Mouse (Mus musculus): ENCODE measurements around the gene Gm10645. TPM values are rescaled to one million over a fixed set of nuclear protein-coding genes. Genes with fewer than 3 reads are reported as not detected.
A peak's percentile ranks its signal among the peaks of the same experiment; 100 is the strongest.

The Gm10645 gene
- polyA plus RNA-seq, 1 experiment = 0.67 TPM

DNA sequence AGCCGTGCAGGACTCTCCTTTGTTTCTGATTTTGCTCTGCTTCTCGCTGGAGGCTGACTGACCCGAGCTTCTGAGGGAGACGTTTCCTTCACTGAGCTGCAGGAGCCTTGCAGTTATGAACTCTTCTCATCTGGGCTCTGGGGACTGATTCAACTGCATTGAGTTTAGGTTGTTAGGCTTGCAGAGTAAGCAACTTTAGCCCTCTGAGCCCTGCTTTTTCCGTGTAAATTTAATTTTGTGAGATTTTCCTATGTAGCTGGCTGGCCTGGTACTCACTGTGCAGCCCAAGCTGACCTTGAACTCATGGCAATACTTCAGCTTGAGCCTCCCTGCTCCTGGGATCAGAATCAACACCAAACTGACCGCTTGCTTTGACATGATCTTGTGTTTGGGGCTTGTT lies 4.9 kb upstream of the Gm10645 start:
- Histone ChIP-seq H3K4me3 (replicated peaks; ENCODE audit: extremely low read depth, low read depth, low read length) (no peak overlapping the region), H3K4me1 (ENCODE audit: control insufficient read depth, insufficient read depth, low read length) (no peaks in the 10 kb centered on the region)
- TF ChIP-seq CTCF (IDR thresholded peaks at IDR 0.05; ENCODE audit: insufficient read depth, low read length) (no peak), POLR2A (IDR thresholded peaks at IDR 0.05; ENCODE audit: borderline replicate concordance, extremely low read depth, low read depth, low read length) (no peak)
- 47% methylated on average over 6 of the region's 6 CpGs for WGBS
- DNase-seq = no peak

- 86% methylated on average over 2 of the region's 2 CpGs for WGBS
- Histone ChIP-seq H3K4me3 (replicated peaks; ENCODE audit: extremely low read depth, low read depth, low read length) (no peak overlapping the region), H3K4me1 (ENCODE audit: control insufficient read depth, insufficient read depth, low read length) (no peaks in the 10 kb centered on the region)
- no peak for DNase-seq
- TF ChIP-seq POLR2A (IDR thresholded peaks at IDR 0.05; ENCODE audit: borderline replicate concordance, extremely low read depth, low read depth, low read length) (no peak), CTCF (IDR thresholded peaks at IDR 0.05; ENCODE audit: insufficient read depth, low read length) (0 out of 2 replicates have a peak, but pooled peaks have one; percentile 26)
These were observed 3.7 kb upstream of the Gm10645 start for GRCm38 (mm10) chr8:83169709-83170108.

GRCm38 (mm10) chr8:83169127-83169526 lies 3.2 kb upstream of the Gm10645 start:
- no peak for DNase-seq
- Histone ChIP-seq H3K4me3 (replicated peaks; ENCODE audit: extremely low read depth, low read depth, low read length) (no peak overlapping the region), H3K4me1 (ENCODE audit: control insufficient read depth, insufficient read depth, low read length) (no peaks in the 10 kb centered on the region)
- WGBS = 70% methylated on average over 3 of the region's 3 CpGs
- TF ChIP-seq POLR2A (IDR thresholded peaks at IDR 0.05; ENCODE audit: borderline replicate concordance, extremely low read depth, low read depth, low read length) (no peak), CTCF (IDR thresholded peaks at IDR 0.05; ENCODE audit: insufficient read depth, low read length) (no peak)

DNA sequence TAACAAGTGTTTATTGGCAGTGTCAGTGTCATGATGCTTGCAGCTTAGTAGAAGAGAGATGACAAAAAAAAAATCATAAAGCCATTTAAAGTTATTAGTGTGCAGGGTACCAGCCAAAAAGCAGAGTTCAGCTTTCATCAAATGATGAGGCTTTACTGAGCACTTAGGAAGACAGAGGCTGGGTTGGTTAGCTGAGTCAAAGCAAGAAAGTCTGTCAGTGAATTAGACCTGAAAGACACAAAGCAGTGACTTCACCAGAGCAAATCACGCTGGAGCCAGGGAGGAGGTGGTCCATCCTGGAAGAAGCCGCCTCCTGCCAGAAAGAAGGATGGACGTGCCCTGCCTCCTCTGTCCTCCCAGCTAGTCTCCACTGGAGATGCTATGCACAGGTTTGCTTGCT lies 2.0 kb upstream of the Gm10645 start:
- TF ChIP-seq POLR2A (IDR thresholded peaks at IDR 0.05; ENCODE audit: borderline replicate concordance, extremely low read depth, low read depth, low read length) (no peak), CTCF (IDR thresholded peaks at IDR 0.05; ENCODE audit: insufficient read depth, low read length) (no peak)
- H3K4me1 ChIP-seq (ENCODE audit: control insufficient read depth, insufficient read depth, low read length) = no peaks in the 10 kb centered on the region
- 73% methylated on average over 3 of the region's 3 CpGs for WGBS

GRCm38 (mm10) chr8:83165235-83165930 lies 587 bp downstream of the Gm10645 start, which contains the start of gene Tbc1d9:
Tbc1d9 (plus strand) TSS chr8:83165352.
- Histone ChIP-seq H3K4me3 (replicated peaks; ENCODE audit: extremely low read depth, low read depth, low read length) (peak within 1 kb of the TSS; percentile 54), H3K4me1 (ENCODE audit: control insufficient read depth, insufficient read depth, low read length) (no peaks in the 10 kb centered on the region)
- TF ChIP-seq POLR2A (IDR thresholded peaks at IDR 0.05; ENCODE audit: borderline replicate concordance, extremely low read depth, low read depth, low read length) = peak; percentile 59; the same call in 1 of the 2 replicates
- TF ChIP-seq CTCF (IDR thresholded peaks at IDR 0.05; ENCODE audit: insufficient read depth, low read length) = no peak
- under 1% methylated on average over 63 of the region's 63 CpGs for WGBS
- DNase-seq = peak; percentile 61

More for the DNA sequence above, 2.0 kb upstream of the Gm10645 start:
- DNase-seq = no peak
- no peak overlapping the region for H3K4me3 ChIP-seq (replicated peaks; ENCODE audit: extremely low read depth, low read depth, low read length)

DNA sequence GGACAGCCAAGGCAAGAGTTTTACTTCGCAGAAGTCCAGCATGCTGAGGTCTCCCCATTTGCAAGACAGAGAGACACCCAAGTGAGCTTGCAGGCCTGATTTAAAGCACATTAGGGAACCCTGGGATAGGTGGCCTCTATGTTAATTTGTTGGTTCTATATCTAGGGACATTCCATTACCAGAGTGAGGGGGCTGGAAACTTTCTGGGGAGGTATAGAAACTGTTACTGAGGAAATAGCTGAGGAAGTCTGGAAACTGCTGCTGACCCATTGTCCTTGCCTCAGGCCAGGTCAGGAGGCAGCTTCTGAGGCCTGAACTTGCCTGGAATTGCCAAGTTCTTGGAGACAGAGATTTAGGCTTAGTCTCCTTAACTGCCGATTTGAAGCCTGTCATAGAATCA lies 5.4 kb downstream of the Gm10645 start:
- TF ChIP-seq POLR2A (IDR thresholded peaks at IDR 0.05; ENCODE audit: borderline replicate concordance, extremely low read depth, low read depth, low read length) = no peak
- TF ChIP-seq CTCF (IDR thresholded peaks at IDR 0.05; ENCODE audit: insufficient read depth, low read length) = no peak
- DNase-seq = no peak
- H3K4me1 ChIP-seq (ENCODE audit: control insufficient read depth, insufficient read depth, low read length) = no peaks in the 10 kb centered on the region
- no peak overlapping the region for H3K4me3 ChIP-seq (replicated peaks; ENCODE audit: extremely low read depth, low read depth, low read length)
- 86% methylated on average over 2 of the region's 2 CpGs for WGBS

DNA sequence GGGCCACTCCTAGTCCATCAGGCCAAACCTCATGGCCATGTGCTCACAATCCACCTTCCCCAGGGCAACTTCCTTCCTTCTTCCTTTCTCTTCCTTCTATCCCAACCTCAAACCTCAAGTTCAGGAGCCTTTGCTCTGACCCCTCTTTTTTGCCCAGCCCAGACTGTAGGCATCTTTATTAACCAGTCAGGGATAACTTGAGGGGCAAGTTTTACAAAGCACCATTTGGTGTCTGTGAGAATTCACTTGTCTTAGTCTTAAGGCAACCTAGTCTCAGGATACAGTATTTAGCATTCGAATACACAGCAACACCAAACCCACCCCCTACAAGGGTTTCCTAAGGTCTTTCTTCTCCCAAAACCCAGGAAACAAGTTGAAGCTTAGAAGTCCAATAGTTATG lies 6.4 kb downstream of the Gm10645 start:
- TF ChIP-seq CTCF (IDR thresholded peaks at IDR 0.05; ENCODE audit: insufficient read depth, low read length) = no peak
- no peak for TF ChIP-seq POLR2A (IDR thresholded peaks at IDR 0.05; ENCODE audit: borderline replicate concordance, extremely low read depth, low read depth, low read length)
- DNase-seq = no peak
- Histone ChIP-seq H3K4me1 (ENCODE audit: control insufficient read depth, insufficient read depth, low read length) (no peaks in the 10 kb centered on the region), H3K4me3 (replicated peaks; ENCODE audit: extremely low read depth, low read depth, low read length) (no peak overlapping the region)
- WGBS = 83% methylated on average over 1 of the region's 1 CpGs

DNA sequence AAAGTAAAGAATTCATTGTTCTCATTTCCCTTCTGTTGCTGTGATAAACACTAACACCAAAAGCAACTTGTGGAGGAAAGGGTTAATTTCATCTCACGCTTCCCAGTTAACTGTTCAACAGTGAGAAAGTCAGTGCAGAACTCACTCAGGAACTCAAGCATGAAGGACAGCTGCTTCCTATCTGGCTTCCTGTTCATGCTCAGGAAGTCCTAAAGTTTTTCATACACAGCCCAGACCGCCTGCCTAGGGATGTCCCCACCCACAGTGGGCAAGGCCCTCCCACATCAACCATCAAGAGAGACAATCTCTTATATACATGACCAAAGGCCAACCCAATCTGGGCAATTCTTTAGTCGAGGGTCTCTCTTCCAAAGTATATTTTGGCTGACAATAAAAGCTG lies 7.0 kb downstream of the Gm10645 start:
- DNase-seq = no peak
- Histone ChIP-seq H3K4me3 (replicated peaks; ENCODE audit: extremely low read depth, low read depth, low read length) (no peak overlapping the region), H3K4me1 (ENCODE audit: control insufficient read depth, insufficient read depth, low read length) (no peaks in the 10 kb centered on the region)
- TF ChIP-seq CTCF (IDR thresholded peaks at IDR 0.05; ENCODE audit: insufficient read depth, low read length) = no peak
- TF ChIP-seq POLR2A (IDR thresholded peaks at IDR 0.05; ENCODE audit: borderline replicate concordance, extremely low read depth, low read depth, low read length) = no peak
- 40% methylated on average over 3 of the region's 3 CpGs for WGBS

DNA sequence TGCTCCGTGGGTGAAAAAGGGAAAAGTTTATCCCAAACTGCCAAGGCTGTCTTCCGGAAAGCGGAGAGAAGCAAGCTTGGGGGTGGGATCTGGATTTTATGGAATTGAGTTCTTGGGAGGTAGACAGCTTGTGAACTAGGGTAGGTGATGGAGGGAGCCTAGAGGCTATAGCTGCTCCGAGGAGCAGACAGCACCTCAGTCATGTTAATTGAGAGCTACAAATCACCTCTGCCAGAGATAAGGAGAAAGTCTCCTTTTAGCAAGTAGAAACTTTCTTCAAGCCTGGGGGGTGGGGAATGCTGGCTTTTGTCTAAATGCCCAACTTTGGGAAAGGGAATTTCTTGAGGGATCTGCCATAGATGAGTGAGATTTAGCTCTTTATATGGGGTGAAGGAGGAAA lies 10.9 kb downstream of the Gm10645 start:
- no peak for DNase-seq
- Histone ChIP-seq H3K4me1 (ENCODE audit: control insufficient read depth, insufficient read depth, low read length) (no peaks in the 10 kb centered on the region), H3K4me3 (replicated peaks; ENCODE audit: extremely low read depth, low read depth, low read length) (no peak overlapping the region)
- WGBS = 37% methylated on average over 4 of the region's 4 CpGs
- TF ChIP-seq POLR2A (IDR thresholded peaks at IDR 0.05; ENCODE audit: borderline replicate concordance, extremely low read depth, low read depth, low read length) = no peak
- no peak for TF ChIP-seq CTCF (IDR thresholded peaks at IDR 0.05; ENCODE audit: insufficient read depth, low read length)

DNA sequence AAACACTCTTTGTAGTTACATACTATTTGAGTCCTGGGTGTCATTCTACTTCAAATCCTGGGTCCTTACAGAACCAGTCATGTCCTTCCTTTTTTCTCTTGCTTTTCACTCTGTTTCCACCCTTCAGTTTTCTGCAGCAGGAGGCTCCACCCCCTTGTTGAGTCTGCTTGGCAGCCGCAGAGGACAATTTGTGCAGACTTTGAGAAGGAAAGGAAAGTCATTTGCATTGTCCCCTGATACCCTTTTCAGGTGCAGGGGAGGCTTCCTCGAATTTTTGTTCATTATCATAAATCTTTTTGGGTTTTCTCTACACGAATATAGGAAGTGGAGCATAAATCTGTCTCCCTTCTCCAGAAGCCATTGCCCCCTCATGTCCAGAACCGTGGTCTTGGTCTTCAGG lies 13.5 kb downstream of the Gm10645 start:
- TF ChIP-seq CTCF (IDR thresholded peaks at IDR 0.05; ENCODE audit: insufficient read depth, low read length) = no peak
- TF ChIP-seq POLR2A (IDR thresholded peaks at IDR 0.05; ENCODE audit: borderline replicate concordance, extremely low read depth, low read depth, low read length) = no peak
- no peaks in the 10 kb centered on the region for H3K4me1 ChIP-seq (ENCODE audit: control insufficient read depth, insufficient read depth, low read length)
- no peak overlapping the region for H3K4me3 ChIP-seq (replicated peaks; ENCODE audit: extremely low read depth, low read depth, low read length)
- WGBS = 46% methylated on average over 4 of the region's 4 CpGs
- no peak for DNase-seq
